In genomic region chr17:70852011-70852685, GRCm38 (mm10) we compare ENCODE assay signal across 8 mouse cellular contexts. TPM values are rescaled to one million over a fixed set of nuclear protein-coding genes. Genes with fewer than 3 reads are reported as not detected.
A peak's percentile ranks its signal among the peaks of the same experiment; 100 is the strongest.
DNase-seq lines count a peak whose midpoint lies in the region; ATAC-seq and TF ChIP-seq lines count a peak whose summit lies in the region.

No protein-coding gene starts in this region.

- peaks cover 61% of the 10 kb centered on the region for H3K4me1 ChIP-seq in forebrain, embryonic 15.5 days
- 0 out of 2 replicates have a peak, but pooled peaks cover 4% of the 10 kb centered on the region for H3K4me1 ChIP-seq in hindbrain, postnatal 0 days (ENCODE audit: insufficient read depth, low read length)
- peaks cover 33% of the 10 kb centered on the region for H3K4me1 ChIP-seq in liver, embryonic 15.5 days (replicated peaks)

- peak overlapping the region; percentile 64 for H3K9ac ChIP-seq in forebrain, embryonic 15.5 days (replicated peaks)
- H3K9ac ChIP-seq in hindbrain, postnatal 0 days (replicated peaks; ENCODE audit: low read length): peak overlapping the region; percentile 57
- peak overlapping the region; percentile 62 for H3K9ac ChIP-seq in liver, embryonic 15.5 days

- peak overlapping the region; percentile 57 for H3K4me3 ChIP-seq in forebrain, embryonic 15.5 days
- peak overlapping the region; percentile 67 for H3K4me3 ChIP-seq in hindbrain, postnatal 0 days (ENCODE audit: low read length)
- H3K4me3 ChIP-seq in liver, embryonic 15.5 days (replicated peaks): peak overlapping the region; percentile 64

- peak; percentile 35 for DNase-seq in cerebellum, postnatal 14 days
- DNase-seq in cerebellum, adult 11 months: no peak
- peak; percentile 79 for DNase-seq in adrenal gland, adult 2 months
- peak; percentile 51 for DNase-seq in hindbrain, postnatal 0 days (ENCODE audit: low spot score)
- peak; percentile 94 to 95 for DNase-seq in natural killer cell, adult 2 months (ENCODE audit: low spot score in 2 of 2)
- peak; percentile 64 for DNase-seq in thymus, postnatal 25 days

- H3K27ac ChIP-seq in forebrain, embryonic 15.5 days (replicated peaks): peak overlapping the region; percentile 75
- H3K27ac ChIP-seq in hindbrain, postnatal 0 days: peak overlapping the region; percentile 88
- H3K27ac ChIP-seq in liver, embryonic 15.5 days (replicated peaks): peak overlapping the region; percentile 86

- H3K4me2 ChIP-seq in forebrain, embryonic 15.5 days (replicated peaks): peak overlapping the region; percentile 94
- peak overlapping the region; percentile 99 for H3K4me2 ChIP-seq in hindbrain, postnatal 0 days (ENCODE audit: low read depth, low read length)
- H3K4me2 ChIP-seq in liver, embryonic 15.5 days: peak overlapping the region; percentile 86

- no peak for ATAC-seq in forebrain, embryonic 15.5 days (replicated peaks)
- no peak for ATAC-seq in hindbrain, postnatal 0 days
- no peak for ATAC-seq in liver, embryonic 15.5 days (ENCODE audit: insufficient read depth)

- H3K27me3 ChIP-seq in forebrain, embryonic 15.5 days: peaks cover 15% of the 10 kb centered on the region; the same call in 1 of the 2 replicates
- H3K27me3 ChIP-seq in hindbrain, postnatal 0 days (ENCODE audit: insufficient read depth, low read length): no peaks in the 10 kb centered on the region; the same call in 1 of the 2 replicates
- H3K27me3 ChIP-seq in liver, embryonic 15.5 days: peaks cover 57% of the 10 kb centered on the region

- H3K9me3 ChIP-seq in forebrain, embryonic 15.5 days: no peaks in the 10 kb centered on the region
- no peaks in the 10 kb centered on the region for H3K9me3 ChIP-seq in hindbrain, postnatal 0 days (ENCODE audit: low read length)
- H3K9me3 ChIP-seq in liver, embryonic 15.5 days (replicated peaks): no peaks in the 10 kb centered on the region

- under 1% methylated on average over 29 of the region's 29 CpGs for WGBS in forebrain, embryonic 15.5 days
- under 1% methylated on average over 29 of the region's 29 CpGs for WGBS in hindbrain, postnatal 0 days
- under 1% methylated on average over 29 of the region's 29 CpGs for WGBS in liver, embryonic 15.5 days (ENCODE audit: insufficient replicate concordance)

- no peak for TF ChIP-seq CTCF in hindbrain, postnatal 0 days (IDR thresholded peaks at IDR 0.05; ENCODE audit: low read depth)

- H3K36me3 ChIP-seq in forebrain, embryonic 15.5 days: no peaks in the 10 kb centered on the region
- H3K36me3 ChIP-seq in hindbrain, postnatal 0 days (ENCODE audit: insufficient read depth, low read length): no peaks in the 10 kb centered on the region
- no peaks in the 10 kb centered on the region for H3K36me3 ChIP-seq in liver, embryonic 15.5 days (replicated peaks)

RNA-seq across cellular contexts. Expression of gene Tgif1, which starts 1.2 kb away (rescaled TPM):
- total RNA-seq in adrenal gland, adult 2 months (2021): 10 to 100 TPM; 39.3 to 56.3 TPM
- 27.8 and 30.3 TPM in 2 replicates for polyA plus RNA-seq in adrenal gland, adult 2 months (2012; rRNA removed)
- polyA plus RNA-seq in forebrain, embryonic 15.5 days (2015; fragmentation: Nextera tagmentation; extraction: Ambion mirVana): 12.4 and 14.1 TPM in 2 replicates
- total RNA-seq in hindbrain, postnatal 0 days (2014; rRNA removed): 12.5 and 12.6 TPM in 2 replicates
- polyA plus RNA-seq in hindbrain, postnatal 0 days (2015; fragmentation: Nextera tagmentation; extraction: Ambion mirVana): 8.4 and 9.4 TPM in 2 replicates
- 8.0 and 9.1 TPM in 2 replicates for polyA plus RNA-seq in liver, embryonic 15.5 days (2015; fragmentation: Nextera tagmentation; extraction: Ambion mirVana)
